ENCODE assay signal across 9 mouse cellular contexts in the genomic region with DNA sequence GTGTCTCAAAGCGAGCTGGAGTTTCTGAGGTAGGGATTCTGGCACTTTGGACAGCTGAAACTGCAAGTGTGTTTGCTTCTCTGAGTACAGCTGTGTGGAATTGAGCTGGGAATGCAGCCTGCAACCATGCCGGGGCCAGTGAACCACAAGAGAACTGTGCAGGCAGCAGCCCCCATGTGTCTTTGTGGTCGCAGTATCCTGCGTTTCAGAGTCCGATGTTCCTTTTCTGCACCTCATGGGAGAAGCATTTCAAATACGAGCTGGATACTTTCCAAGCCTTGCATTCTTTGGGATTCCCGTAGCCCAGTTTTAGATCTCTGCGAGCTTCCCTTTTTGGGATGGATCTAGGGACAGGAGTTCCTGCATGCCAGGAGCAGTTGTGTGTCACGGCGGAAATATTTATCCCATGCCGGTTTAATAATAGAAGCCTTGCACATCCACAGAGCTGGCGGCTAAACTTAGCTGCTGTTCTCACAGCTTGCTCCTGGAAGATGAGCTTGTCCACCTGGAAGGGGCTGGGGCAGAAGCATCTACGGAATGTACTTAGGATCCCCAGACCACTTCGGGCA.
DNase-seq lines count a peak whose midpoint lies in the region; ATAC-seq and TF ChIP-seq lines count a peak whose summit lies in the region.
"Had no signal": no experiment of that assay in that cellular context is flagged by ENCODE, and none has a peak within 500 bp of the region (broad histone marks: within the 10 kb centered on the region; RNA-seq: fewer than 3 reads in every experiment).

No protein-coding gene starts in this region.

- no peaks in the 10 kb centered on the region for H3K9me3 ChIP-seq in midbrain, embryonic 14.5 days (ENCODE audit: control insufficient read depth, low read length)
- H3K9me3 ChIP-seq in midbrain, embryonic 15.5 days: no peaks in the 10 kb centered on the region
- no peaks in the 10 kb centered on the region for H3K9me3 ChIP-seq in intestine, embryonic 15.5 days
- H3K9me3 ChIP-seq in hindbrain, embryonic 16.5 days (ENCODE audit: control insufficient read depth, low read length): no peaks in the 10 kb centered on the region

- TF ChIP-seq CTCF in gastrocnemius, adult 2 months (IDR thresholded peaks at IDR 0.05): no peak
- no peak for TF ChIP-seq CTCF in small intestine, adult 2 months (IDR thresholded peaks at IDR 0.05; ENCODE audit: extremely low read depth, insufficient read length, insufficient replicate concordance, low read depth, low read length)

- peak; percentile 19 for DNase-seq in midbrain, embryonic 14.5 days
- DNase-seq in gastrocnemius, adult 2 months: peak; percentile 78
- DNase-seq in cerebellum, adult 8-10 months: no peak
- no peak for DNase-seq in spleen, adult 12 weeks (ENCODE audit: low spot score)

- no peak for TF ChIP-seq POLR2A in small intestine, adult 2 months (IDR thresholded peaks at IDR 0.05; ENCODE audit: low read depth, low read length)

- no peaks in the 10 kb centered on the region for H3K36me3 ChIP-seq in midbrain, embryonic 14.5 days (ENCODE audit: control insufficient read depth, insufficient read depth, low read length)
- no peaks in the 10 kb centered on the region for H3K36me3 ChIP-seq in midbrain, embryonic 15.5 days (replicated peaks)
- no peaks in the 10 kb centered on the region for H3K36me3 ChIP-seq in intestine, embryonic 15.5 days
- H3K36me3 ChIP-seq in small intestine, adult 2 months (ENCODE audit: control insufficient read depth, insufficient read depth, low read length): no peaks in the 10 kb centered on the region
- no peaks in the 10 kb centered on the region for H3K36me3 ChIP-seq in hindbrain, embryonic 16.5 days (ENCODE audit: control insufficient read depth, insufficient read depth, low read length)

- H3K4me1 ChIP-seq in midbrain, embryonic 14.5 days (ENCODE audit: control insufficient read depth, insufficient read depth, low read length): no peaks in the 10 kb centered on the region
- no peaks in the 10 kb centered on the region for H3K4me1 ChIP-seq in midbrain, embryonic 15.5 days
- peaks cover 16% of the 10 kb centered on the region; the same call in 1 of the 2 replicates for H3K4me1 ChIP-seq in intestine, embryonic 15.5 days (replicated peaks)
- H3K4me1 ChIP-seq in small intestine, adult 2 months (ENCODE audit: control insufficient read depth, insufficient read depth, insufficient read length, low read length): peaks cover 1% of the 10 kb centered on the region; the same call in 1 of the 2 replicates
- H3K4me1 ChIP-seq in hindbrain, embryonic 16.5 days (ENCODE audit: control insufficient read depth, insufficient read depth, low read depth, low read length): peaks cover 2% of the 10 kb centered on the region; the same call in 1 of the 2 replicates

- no peak overlapping the region for H3K4me3 ChIP-seq in midbrain, embryonic 14.5 days (replicated peaks; ENCODE audit: low read depth, low read length)
- no peak overlapping the region for H3K4me3 ChIP-seq in midbrain, embryonic 15.5 days
- H3K4me3 ChIP-seq in gastrocnemius, adult 2 months: peak overlapping the region; percentile 28
- H3K4me3 ChIP-seq in intestine, embryonic 15.5 days (replicated peaks): no peak overlapping the region
- no peak overlapping the region for H3K4me3 ChIP-seq in small intestine, adult 2 months (ENCODE audit: low read depth, low read length)
- no peak overlapping the region for H3K4me3 ChIP-seq in hindbrain, embryonic 16.5 days (ENCODE audit: low read length)

- H3K9ac ChIP-seq in midbrain, embryonic 14.5 days (replicated peaks; ENCODE audit: low read length): no peak overlapping the region
- H3K9ac ChIP-seq in midbrain, embryonic 15.5 days: no peak overlapping the region
- no peak overlapping the region for H3K9ac ChIP-seq in intestine, embryonic 15.5 days
- H3K9ac ChIP-seq in hindbrain, embryonic 16.5 days (ENCODE audit: low read depth, low read length): no peak overlapping the region

- H3K4me2 ChIP-seq in midbrain, embryonic 14.5 days (ENCODE audit: low read length): no peak overlapping the region
- no peak overlapping the region for H3K4me2 ChIP-seq in midbrain, embryonic 15.5 days
- peak overlapping the region; percentile 13 for H3K4me2 ChIP-seq in intestine, embryonic 15.5 days (replicated peaks)
- H3K4me2 ChIP-seq in hindbrain, embryonic 16.5 days (ENCODE audit: low read length): no peak overlapping the region

- 76% methylated on average over 14 of the region's 14 CpGs for WGBS in midbrain, embryonic 14.5 days
- 66% methylated on average over 14 of the region's 14 CpGs for WGBS in midbrain, embryonic 15.5 days
- 41% methylated on average over 14 of the region's 14 CpGs for WGBS in intestine, embryonic 15.5 days
- 72% methylated on average over 14 of the region's 14 CpGs for WGBS in small intestine, adult 2 months
- WGBS in hindbrain, embryonic 16.5 days: 50% methylated on average over 14 of the region's 14 CpGs

- H3K27ac ChIP-seq in midbrain, embryonic 14.5 days (replicated peaks; ENCODE audit: low read depth, low read length): no peak overlapping the region
- H3K27ac ChIP-seq in midbrain, embryonic 15.5 days: no peak overlapping the region
- peak overlapping the region; percentile 81 for H3K27ac ChIP-seq in gastrocnemius, adult 2 months
- H3K27ac ChIP-seq in intestine, embryonic 15.5 days: peak overlapping the region; percentile 64
- H3K27ac ChIP-seq in small intestine, adult 2 months (ENCODE audit: insufficient read depth, low read depth, low read length): peak overlapping the region; percentile 23; the same call in 1 of the 2 replicates
- no peak overlapping the region for H3K27ac ChIP-seq in hindbrain, embryonic 16.5 days (ENCODE audit: low read depth, low read length)
- H3K27ac ChIP-seq: macrophage had no signal

- intact Hi-C loops in gastrocnemius, adult 2 months (cut with DNase I): loop anchor here (5.0 kb wide), 3 partner anchors 102 to 232 kb away; a partner anchor contains a TSS

- 0 out of 2 replicates have a peak, but pooled peaks cover 2% of the 10 kb centered on the region for H3K27me3 ChIP-seq in midbrain, embryonic 14.5 days (ENCODE audit: control insufficient read depth, insufficient read depth, low read length)
- no peaks in the 10 kb centered on the region for H3K27me3 ChIP-seq in midbrain, embryonic 15.5 days (replicated peaks)
- H3K27me3 ChIP-seq in intestine, embryonic 15.5 days (replicated peaks): no peaks in the 10 kb centered on the region
- no peaks in the 10 kb centered on the region for H3K27me3 ChIP-seq in small intestine, adult 2 months (ENCODE audit: control insufficient read depth, insufficient read depth, low read length)
- H3K27me3 ChIP-seq in hindbrain, embryonic 16.5 days (replicated peaks; ENCODE audit: control insufficient read depth, insufficient read depth, low read length): no peaks in the 10 kb centered on the region

- ATAC-seq in midbrain, embryonic 14.5 days (ENCODE audit: low FRiP score, low TSS enrichment): no peak
- ATAC-seq in midbrain, embryonic 15.5 days (replicated peaks): no peak
- ATAC-seq in intestine, embryonic 15.5 days: peak; percentile 61
- ATAC-seq in hindbrain, embryonic 16.5 days: no peak

Comparison
In these comparisons a context has a peak if more than half of its experiments do, and no peak if none do; other contexts are left out.
1. DNase-seq: peak in midbrain, embryonic 14.5 days (single experiment) and gastrocnemius, adult 2 months (single experiment); none in cerebellum, adult 8-10 months (single experiment) and spleen, adult 12 weeks (single experiment).
2. H3K27ac ChIP-seq: peak in gastrocnemius, adult 2 months (single experiment), intestine, embryonic 15.5 days (single experiment) and small intestine, adult 2 months (single experiment); none in midbrain, embryonic 14.5 days (single experiment), midbrain, embryonic 15.5 days (single experiment) and hindbrain, embryonic 16.5 days (single experiment).